Mouse (Mus musculus): ENCODE measurements around the gene Ptch1.

Gene Ptch1

GRCm38 (mm10) chr13:63540584-63540983 lies 32.8 kb downstream of the Ptch1 start:
- DNase-seq (ENCODE audit: low spot score) = no peak

- DNase-seq (ENCODE audit: low spot score) = no peak
Observed at GRCm38 (mm10) chr13:63534981-63535380, 38.4 kb downstream of the Ptch1 start.

- DNase-seq (ENCODE audit: low spot score) = no peak
Observed at GRCm38 (mm10) chr13:63530857-63531256, 42.5 kb downstream of the Ptch1 start.

GRCm38 (mm10) chr13:63530371-63530764 lies 43.0 kb downstream of the Ptch1 start:
- no peak for DNase-seq (ENCODE audit: low spot score)

- DNase-seq (ENCODE audit: low spot score) = no peak
Observed at GRCm38 (mm10) chr13:63529602-63530370, 43.6 kb downstream of the Ptch1 start.

GRCm38 (mm10) chr13:63528852-63529251 lies 44.5 kb downstream of the Ptch1 start:
- DNase-seq (ENCODE audit: low spot score) = no peak

- no peak for DNase-seq (ENCODE audit: low spot score)
Observed at GRCm38 (mm10) chr13:63528164-63528675, 45.2 kb downstream of the Ptch1 start.

GRCm38 (mm10) chr13:63525571-63526197 lies 47.7 kb downstream of the Ptch1 start:
- no peak for DNase-seq (ENCODE audit: low spot score)

GRCm38 (mm10) chr13:63524608-63525570 lies 48.5 kb downstream of the Ptch1 start:
- no peak for DNase-seq (ENCODE audit: low spot score)

GRCm38 (mm10) chr13:63524061-63524460 lies 49.3 kb downstream of the Ptch1 start:
- peak; percentile 70 for DNase-seq (ENCODE audit: low spot score)

GRCm38 (mm10) chr13:63522832-63523231 lies 50.6 kb downstream of the Ptch1 start:
- DNase-seq (ENCODE audit: low spot score) = no peak

GRCm38 (mm10) chr13:63520110-63520509 lies 53.3 kb downstream of the Ptch1 start:
- DNase-seq (ENCODE audit: low spot score) = no peak

- DNase-seq (ENCODE audit: low spot score) = no peak
Observed at GRCm38 (mm10) chr13:63516535-63516934, 56.9 kb downstream of the Ptch1 start.

GRCm38 (mm10) chr13:63515542-63515941 lies 57.9 kb downstream of the Ptch1 start:
- no peak for DNase-seq (ENCODE audit: low spot score)

- DNase-seq (ENCODE audit: low spot score) = no peak
Observed at GRCm38 (mm10) chr13:63514931-63515360, 58.5 kb downstream of the Ptch1 start.

GRCm38 (mm10) chr13:63513374-63514098 lies 59.9 kb downstream of the Ptch1 start:
- no peak for DNase-seq (ENCODE audit: low spot score)

- no peak for DNase-seq (ENCODE audit: low spot score)
Observed at GRCm38 (mm10) chr13:63512411-63512810, 61.0 kb downstream of the Ptch1 start.

GRCm38 (mm10) chr13:63507821-63508220 lies 65.6 kb downstream of the Ptch1 start:
- DNase-seq (ENCODE audit: low spot score) = no peak

GRCm38 (mm10) chr13:63507001-63507556 lies 66.3 kb downstream of the Ptch1 start:
- no peak for DNase-seq (ENCODE audit: low spot score)

- DNase-seq (ENCODE audit: low spot score) = no peak
Observed at GRCm38 (mm10) chr13:63506364-63506763, 67.0 kb downstream of the Ptch1 start.

- no peak for DNase-seq (ENCODE audit: low spot score)
Observed at GRCm38 (mm10) chr13:63502391-63502790, 71.0 kb downstream of the Ptch1 start.

Measured in MN1 (cell line).